Mouse (Mus musculus): ENCODE data around the gene Vps36. TPM values are rescaled to one million over a fixed set of nuclear protein-coding genes. Genes with fewer than 3 reads are reported as not detected.

The Vps36 gene
- polyA plus RNA-seq, 1 experiment from 2014 or later, result 44.5 TPM

DNA sequence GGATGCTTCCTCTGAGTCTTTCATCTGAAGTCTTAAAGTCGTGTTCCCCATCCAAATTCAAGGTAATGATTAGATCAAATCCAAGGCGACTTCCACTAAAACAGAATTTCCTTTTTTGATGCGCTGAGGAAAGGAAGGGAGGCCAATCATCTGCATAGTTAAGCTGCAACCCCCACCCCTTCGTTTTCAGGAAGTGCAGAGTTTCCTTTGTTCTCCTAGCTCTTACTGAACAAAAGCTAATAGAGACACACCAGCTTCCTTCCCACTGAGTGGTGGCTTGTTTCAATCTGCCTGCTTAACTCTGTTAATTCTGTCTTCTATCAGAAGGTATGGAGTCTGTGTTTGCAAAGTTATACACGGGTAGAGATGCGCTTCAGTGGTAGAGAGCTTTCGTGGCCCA, 36.0 kb downstream of the Vps36 start:
- 37% methylated on average over 7 of the region's 7 CpGs for WGBS
- peaks cover 33% of the 10 kb centered on the region for H3K27me3 ChIP-seq (replicated peaks; ENCODE audit: low read depth, poor library complexity, severe bottlenecking)
- H3K36me3 ChIP-seq (replicated peaks), result peaks cover 3% of the 10 kb centered on the region; the same call in 1 of the 2 replicates
- H3K4me3 ChIP-seq, result peak overlapping the region; percentile 69; the same call in 1 of the 2 replicates
- no peak for DNase-seq (ENCODE audit: low spot score)
- H3K9me3 ChIP-seq, result no peaks in the 10 kb centered on the region
- H3K4me1 ChIP-seq, result peaks cover 8% of the 10 kb centered on the region; the same call in 1 of the 2 replicates
- no peak overlapping the region for H3K27ac ChIP-seq (replicated peaks)

DNA sequence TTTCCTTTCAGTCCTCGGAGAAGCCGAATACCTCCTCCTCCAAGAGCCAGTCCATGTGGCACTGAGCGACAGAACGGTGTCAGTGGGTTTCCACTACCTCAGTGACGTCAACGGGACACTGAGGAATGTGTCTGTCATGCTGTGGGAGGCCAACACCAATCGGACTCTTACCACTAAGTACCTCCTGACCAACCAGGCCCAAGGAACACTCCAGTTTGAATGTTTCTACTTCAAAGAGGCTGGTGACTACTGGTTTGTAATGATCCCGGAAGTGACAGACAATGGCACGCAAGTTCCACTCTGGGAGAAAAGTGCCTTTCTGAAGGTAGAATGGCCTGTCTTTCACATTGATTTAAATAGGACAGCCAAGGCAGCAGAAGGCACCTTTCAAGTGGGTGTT, 50.4 kb downstream of the Vps36 start:
- Histone ChIP-seq H3K9me3 (no peaks in the 10 kb centered on the region), H3K4me1 (no peaks in the 10 kb centered on the region), H3K27me3 (replicated peaks; ENCODE audit: low read depth, poor library complexity, severe bottlenecking) (no peaks in the 10 kb centered on the region), H3K4me3 (no peak overlapping the region), H3K27ac (replicated peaks) (no peak overlapping the region), H3K36me3 (replicated peaks) (no peaks in the 10 kb centered on the region)
- DNase-seq (ENCODE audit: low spot score), result no peak
- WGBS, result 92% methylated on average over 9 of the region's 9 CpGs

DNA sequence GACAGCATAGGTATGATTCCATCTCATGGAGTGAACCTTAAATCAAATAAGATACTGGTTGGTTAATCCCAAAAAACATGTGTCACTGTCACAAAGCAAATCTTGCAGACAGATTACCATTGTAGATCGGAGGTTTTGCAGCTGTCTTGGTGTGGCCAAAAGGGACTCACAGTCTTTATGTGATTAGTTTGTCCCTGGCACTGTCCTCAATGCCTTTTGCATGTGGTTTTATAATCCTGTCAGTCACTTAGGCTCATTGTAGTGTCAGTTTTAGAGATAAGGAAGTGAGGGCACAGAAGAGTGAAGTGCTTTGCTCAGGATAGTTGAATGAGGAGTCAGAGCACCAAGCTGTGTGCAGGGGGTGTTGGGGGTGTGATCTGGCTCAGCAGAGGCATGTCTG, 53.1 kb downstream of the Vps36 start:
- WGBS, result 85% methylated on average over 1 of the region's 1 CpGs
- Histone ChIP-seq H3K4me1 (no peaks in the 10 kb centered on the region), H3K27ac (replicated peaks) (no peak overlapping the region), H3K9me3 (no peaks in the 10 kb centered on the region), H3K4me3 (no peak overlapping the region), H3K27me3 (replicated peaks; ENCODE audit: low read depth, poor library complexity, severe bottlenecking) (no peaks in the 10 kb centered on the region), H3K36me3 (replicated peaks) (no peaks in the 10 kb centered on the region)
- DNase-seq (ENCODE audit: low spot score), result no peak

DNA sequence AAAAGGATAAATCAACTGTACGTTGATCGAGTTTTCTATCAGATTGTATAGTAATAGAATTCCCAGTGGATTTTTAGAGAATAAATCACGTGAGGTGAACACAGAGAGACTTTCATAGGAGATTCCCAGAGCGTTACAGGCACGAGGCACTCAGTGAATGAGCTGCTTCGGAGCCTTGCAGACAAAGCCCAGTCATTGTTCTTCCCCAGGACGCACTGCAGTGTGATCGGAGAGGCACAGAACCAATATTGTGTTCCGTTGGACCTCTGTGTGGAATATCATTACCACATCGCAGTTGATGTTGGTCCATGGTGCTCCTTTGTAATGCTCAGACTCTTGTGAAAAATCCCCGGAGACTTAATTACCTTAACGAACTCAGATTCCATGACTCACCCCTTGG, 55.3 kb downstream of the Vps36 start:
- no peak overlapping the region for H3K4me3 ChIP-seq
- no peaks in the 10 kb centered on the region for H3K36me3 ChIP-seq (replicated peaks)
- no peaks in the 10 kb centered on the region for H3K4me1 ChIP-seq
- no peaks in the 10 kb centered on the region for H3K27me3 ChIP-seq (replicated peaks; ENCODE audit: low read depth, poor library complexity, severe bottlenecking)
- no peak for DNase-seq (ENCODE audit: low spot score)
- no peaks in the 10 kb centered on the region for H3K9me3 ChIP-seq
- 64% methylated on average over 12 of the region's 12 CpGs for WGBS
- no peak overlapping the region for H3K27ac ChIP-seq (replicated peaks)

DNA sequence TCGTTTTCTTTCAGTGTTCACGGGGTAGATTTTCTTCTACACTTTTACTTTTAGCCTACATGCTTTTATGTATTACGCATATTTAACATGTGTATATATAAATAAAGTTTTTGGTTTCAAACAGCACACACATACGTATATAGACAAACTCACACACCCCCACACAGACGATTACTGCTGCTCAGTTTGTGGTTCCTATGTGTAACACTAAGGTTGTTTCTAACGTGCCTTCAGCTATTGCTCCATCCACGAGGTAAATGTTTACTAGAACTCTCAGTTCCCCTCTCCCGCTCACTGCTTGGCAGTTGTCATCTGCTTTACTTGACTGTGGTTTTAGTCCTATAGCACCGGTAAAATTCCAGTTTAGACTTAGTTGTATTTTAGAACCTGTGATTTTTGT, 56.5 kb downstream of the Vps36 start:
- WGBS, result 88% methylated on average over 9 of the region's 9 CpGs
- Histone ChIP-seq H3K9me3 (no peaks in the 10 kb centered on the region), H3K4me3 (no peak overlapping the region), H3K4me1 (no peaks in the 10 kb centered on the region), H3K27ac (replicated peaks) (no peak overlapping the region), H3K36me3 (replicated peaks) (no peaks in the 10 kb centered on the region), H3K27me3 (replicated peaks; ENCODE audit: low read depth, poor library complexity, severe bottlenecking) (no peaks in the 10 kb centered on the region)
- DNase-seq (ENCODE audit: low spot score), result no peak

DNA sequence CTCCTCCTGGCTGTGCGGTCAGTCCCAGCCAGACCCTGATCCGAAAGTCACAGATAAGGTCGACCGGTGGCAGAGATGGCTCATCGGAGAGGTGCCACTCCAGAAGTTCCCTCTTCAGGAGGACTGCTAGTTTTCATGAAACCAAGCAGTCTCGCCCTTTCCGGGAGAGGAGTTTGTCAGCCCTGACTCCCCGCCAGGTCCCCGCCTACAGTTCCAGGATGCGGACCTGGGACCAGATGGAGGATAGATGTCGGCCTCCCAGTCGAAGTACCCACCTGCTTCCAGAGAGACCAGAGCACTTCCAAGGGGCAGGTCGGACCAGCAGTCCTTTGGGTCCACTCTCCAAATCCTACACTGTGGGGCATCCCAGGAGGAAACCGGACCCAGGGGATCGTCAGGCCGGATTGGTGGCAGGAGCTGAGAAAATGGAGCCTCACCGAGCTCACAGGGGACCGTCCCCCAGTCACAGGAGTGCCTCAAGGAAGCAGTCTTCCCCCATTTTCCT, 66.4 kb downstream of the Vps36 start:
- H3K4me3 ChIP-seq, result no peak overlapping the region

DNA sequence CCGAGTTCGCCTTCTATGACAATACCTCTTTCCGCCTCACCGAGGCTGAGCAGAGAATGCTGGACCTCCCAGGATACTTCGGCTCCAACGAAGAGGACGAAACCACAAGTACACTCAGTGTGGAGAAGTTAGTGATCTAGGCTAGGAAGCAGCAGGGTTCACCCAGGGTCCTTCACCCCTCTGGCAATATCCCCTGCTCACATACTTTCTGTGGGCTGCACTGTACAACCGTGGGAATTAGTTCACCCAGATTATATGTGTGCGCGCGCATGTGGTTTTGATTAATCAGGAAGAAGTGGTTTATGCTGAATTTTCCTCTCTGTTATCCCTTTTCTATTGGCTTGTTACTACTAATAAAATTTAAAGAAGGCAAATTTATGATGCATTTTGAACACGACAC, 66.9 kb downstream of the Vps36 start:
- peaks cover 8% of the 10 kb centered on the region for H3K36me3 ChIP-seq (replicated peaks)
- no peak overlapping the region for H3K27ac ChIP-seq (replicated peaks)
- H3K4me1 ChIP-seq, result no peaks in the 10 kb centered on the region
- DNase-seq (ENCODE audit: low spot score), result no peak
- no peaks in the 10 kb centered on the region for H3K27me3 ChIP-seq (replicated peaks; ENCODE audit: low read depth, poor library complexity, severe bottlenecking)
- WGBS, result 77% methylated on average over 12 of the region's 12 CpGs
- no peaks in the 10 kb centered on the region; the same call in 1 of the 2 replicates for H3K9me3 ChIP-seq
- no peak overlapping the region for H3K4me3 ChIP-seq

More for the DNA sequence above, 66.4 kb downstream of the Vps36 start:
- Histone ChIP-seq H3K27ac (replicated peaks) (no peak overlapping the region), H3K4me1 (no peaks in the 10 kb centered on the region), H3K9me3 (no peaks in the 10 kb centered on the region; the same call in 1 of the 2 replicates), H3K27me3 (replicated peaks; ENCODE audit: low read depth, poor library complexity, severe bottlenecking) (no peaks in the 10 kb centered on the region), H3K36me3 (replicated peaks) (peaks cover 8% of the 10 kb centered on the region)
- no peak for DNase-seq (ENCODE audit: low spot score)
- 85% methylated on average over 18 of the region's 18 CpGs for WGBS

DNA sequence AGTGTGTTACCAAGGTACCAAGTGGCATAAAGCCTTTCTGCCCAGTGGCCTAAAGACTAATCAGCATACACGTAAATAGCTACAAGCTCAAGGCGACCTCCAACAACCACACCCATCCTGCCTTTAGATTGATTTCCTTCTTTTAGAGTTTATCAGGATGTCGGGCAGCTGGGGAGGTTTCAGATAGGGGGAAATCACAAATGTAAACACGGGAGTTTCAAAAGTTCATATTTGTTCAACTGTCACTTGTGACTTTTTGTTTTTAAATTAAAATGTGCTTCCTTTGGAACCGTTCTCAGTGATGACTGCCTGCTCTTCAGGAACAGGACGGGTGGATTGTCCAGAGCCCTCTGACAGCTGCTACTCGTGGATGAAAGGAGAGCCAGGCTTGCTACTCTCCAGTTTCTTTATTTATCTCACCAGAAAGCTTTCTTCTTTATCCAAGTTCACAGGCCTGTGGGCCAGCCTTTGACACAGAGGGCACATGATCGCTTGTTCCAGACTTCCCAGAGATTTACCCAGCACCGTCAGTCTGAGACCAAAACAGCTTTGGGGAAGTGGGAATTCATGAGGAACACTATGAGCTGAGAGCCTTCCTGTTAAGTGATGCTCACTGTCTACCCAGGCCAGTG, 67.6 kb downstream of the Vps36 start:
- 64% methylated on average over 9 of the region's 9 CpGs for WGBS
- no peaks in the 10 kb centered on the region; the same call in 1 of the 2 replicates for H3K9me3 ChIP-seq
- H3K36me3 ChIP-seq (replicated peaks), result peaks cover 8% of the 10 kb centered on the region
- no peak overlapping the region for H3K4me3 ChIP-seq
- no peak overlapping the region for H3K27ac ChIP-seq (replicated peaks)
- DNase-seq (ENCODE audit: low spot score), result no peak
- no peaks in the 10 kb centered on the region for H3K4me1 ChIP-seq
- H3K27me3 ChIP-seq (replicated peaks; ENCODE audit: low read depth, poor library complexity, severe bottlenecking), result no peaks in the 10 kb centered on the region

DNA sequence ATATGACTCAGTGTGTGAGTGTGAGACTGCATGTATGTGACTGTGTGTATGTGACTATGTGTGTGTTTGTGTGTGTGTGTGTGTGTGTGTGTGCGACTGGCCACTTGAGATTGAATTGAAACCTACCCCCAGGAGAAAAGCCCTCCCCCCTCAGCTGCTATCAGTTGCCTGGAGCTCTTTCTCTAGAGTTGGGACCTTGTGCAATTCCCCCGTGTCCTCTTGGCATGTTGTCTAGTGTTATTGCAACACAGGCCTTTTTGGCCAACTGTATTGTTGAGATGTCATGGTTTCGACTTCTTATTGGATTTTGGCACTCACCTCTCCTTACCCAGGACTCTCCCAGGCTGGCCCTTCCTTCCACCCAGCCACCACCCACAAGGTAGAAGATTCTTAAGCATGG, 69.7 kb downstream of the Vps36 start:
- no peak for DNase-seq (ENCODE audit: low spot score)
- Histone ChIP-seq H3K27me3 (replicated peaks; ENCODE audit: low read depth, poor library complexity, severe bottlenecking) (no peaks in the 10 kb centered on the region), H3K4me3 (no peak overlapping the region), H3K27ac (replicated peaks) (no peak overlapping the region), H3K9me3 (no peaks in the 10 kb centered on the region; the same call in 1 of the 2 replicates), H3K4me1 (no peaks in the 10 kb centered on the region), H3K36me3 (replicated peaks) (peaks cover 8% of the 10 kb centered on the region)
- 87% methylated on average over 3 of the region's 3 CpGs for WGBS

DNA sequence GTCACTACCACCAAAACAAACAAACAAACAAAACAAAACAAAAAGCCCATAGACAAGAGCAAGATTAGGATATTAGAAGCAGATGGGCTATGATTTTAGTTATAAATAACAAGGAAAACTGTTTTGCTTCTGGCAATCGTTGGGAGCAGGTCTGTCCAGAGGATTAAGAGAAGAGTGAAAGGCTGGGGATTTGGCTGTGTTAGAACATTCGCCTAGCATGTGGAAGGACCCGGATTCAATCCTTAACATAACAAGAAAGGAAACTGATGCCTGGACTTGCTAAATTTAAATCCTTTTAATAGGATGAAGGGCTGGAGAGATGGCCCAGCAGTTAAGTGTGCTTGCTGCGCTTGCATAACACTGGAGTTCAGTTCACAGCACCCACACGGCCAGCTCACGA, 71.7 kb downstream of the Vps36 start:
- H3K4me1 ChIP-seq, result no peaks in the 10 kb centered on the region
- DNase-seq (ENCODE audit: low spot score), result no peak
- H3K27me3 ChIP-seq (replicated peaks; ENCODE audit: low read depth, poor library complexity, severe bottlenecking), result no peaks in the 10 kb centered on the region
- no peaks in the 10 kb centered on the region for H3K9me3 ChIP-seq
- H3K4me3 ChIP-seq, result no peak overlapping the region
- no peaks in the 10 kb centered on the region for H3K36me3 ChIP-seq (replicated peaks)
- H3K27ac ChIP-seq (replicated peaks), result no peak overlapping the region
- 72% methylated on average over 6 of the region's 6 CpGs for whole genome bisulfite sequencing

DNA sequence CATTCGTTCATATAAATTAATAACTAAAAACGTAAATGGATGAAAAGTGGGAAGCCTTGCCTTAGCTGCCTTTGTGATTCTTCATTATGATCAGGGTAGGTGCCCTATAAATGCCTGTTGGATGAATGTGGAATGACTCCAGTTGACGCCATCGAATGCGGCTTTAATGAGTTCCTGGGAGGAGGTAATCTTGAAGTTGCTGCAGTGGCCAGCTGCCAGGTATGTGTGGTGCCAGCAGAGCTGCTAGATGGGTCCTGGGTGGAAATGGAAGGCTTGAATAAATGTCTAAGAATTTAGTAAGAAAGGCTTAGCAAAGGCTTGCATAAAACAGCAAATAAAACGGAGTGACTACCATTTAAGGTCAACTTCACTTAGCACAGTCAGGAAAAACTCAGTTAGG, 72.2 kb downstream of the Vps36 start:
- H3K27ac ChIP-seq (replicated peaks), result no peak overlapping the region
- H3K9me3 ChIP-seq, result no peaks in the 10 kb centered on the region
- DNase-seq (ENCODE audit: low spot score), result no peak
- no peaks in the 10 kb centered on the region for H3K27me3 ChIP-seq (replicated peaks; ENCODE audit: low read depth, poor library complexity, severe bottlenecking)
- no peak overlapping the region for H3K4me3 ChIP-seq
- 91% methylated on average over 6 of the region's 6 CpGs for WGBS
- no peaks in the 10 kb centered on the region for H3K36me3 ChIP-seq (replicated peaks)
- H3K4me1 ChIP-seq, result no peaks in the 10 kb centered on the region

DNA sequence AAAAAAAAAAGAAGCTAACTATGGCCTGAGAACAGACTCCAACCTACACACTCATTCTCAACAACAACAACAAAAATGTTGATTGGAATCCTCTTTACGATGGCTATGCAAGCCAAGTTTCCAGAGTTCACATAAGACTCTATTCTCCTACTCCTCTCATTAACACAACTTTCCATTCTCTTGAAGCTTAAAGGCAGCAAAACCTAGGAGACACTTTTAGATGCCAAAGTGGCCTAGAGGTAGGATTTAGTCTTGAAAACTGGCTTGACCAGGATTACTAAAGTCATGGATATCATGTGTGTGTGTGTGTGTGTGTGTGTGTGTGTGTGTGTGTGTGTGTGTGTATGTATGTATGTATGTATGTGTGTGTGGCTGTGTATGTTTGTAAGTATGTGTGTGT, 72.6 kb downstream of the Vps36 start:
- H3K36me3 ChIP-seq (replicated peaks), result no peaks in the 10 kb centered on the region
- H3K27me3 ChIP-seq (replicated peaks; ENCODE audit: low read depth, poor library complexity, severe bottlenecking), result no peaks in the 10 kb centered on the region

DNA sequence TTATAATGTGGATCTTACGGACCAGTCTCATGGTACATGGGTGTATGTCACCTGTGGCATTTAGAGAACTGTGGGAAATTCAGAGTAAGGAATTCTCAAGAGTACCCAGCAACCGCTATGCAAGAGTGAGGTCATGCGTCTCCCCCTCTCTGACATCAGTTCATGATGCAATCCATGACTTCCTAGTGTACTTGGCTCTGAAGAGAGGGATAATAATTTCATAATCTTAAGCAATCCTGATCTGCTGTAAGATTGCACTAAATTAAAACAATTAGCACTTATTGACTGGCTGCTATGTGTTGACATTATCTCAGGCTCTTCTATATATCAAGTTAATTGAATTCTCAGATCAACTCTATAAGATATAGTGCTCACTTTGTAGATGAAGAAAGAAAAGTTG, 74.2 kb downstream of the Vps36 start:
- Histone ChIP-seq H3K27ac (replicated peaks) (no peak overlapping the region), H3K9me3 (no peaks in the 10 kb centered on the region), H3K4me1 (no peaks in the 10 kb centered on the region), H3K4me3 (no peak overlapping the region), H3K27me3 (replicated peaks; ENCODE audit: low read depth, poor library complexity, severe bottlenecking) (no peaks in the 10 kb centered on the region), H3K36me3 (replicated peaks) (no peaks in the 10 kb centered on the region)
- 92% methylated on average over 3 of the region's 3 CpGs for WGBS
- no peak for DNase-seq (ENCODE audit: low spot score)

More for the DNA sequence above, 72.6 kb downstream of the Vps36 start:
- 95% methylated on average over 1 of the region's 1 CpGs for WGBS
- Histone ChIP-seq H3K27ac (replicated peaks) (no peak overlapping the region), H3K4me1 (no peaks in the 10 kb centered on the region), H3K4me3 (no peak overlapping the region), H3K9me3 (no peaks in the 10 kb centered on the region)
- no peak for DNase-seq (ENCODE audit: low spot score)
